Mouse (Mus musculus) embryonic fibroblast, embryonic 13.5 days (primary cell): ENCODE results near the gene Adamts4.

Experiments used
- CTCF ChIP-seq: IDR thresholded peaks from 2 replicates; pipeline ENCODE4 v1.5.1; 2011; ENCODE audit warnings: mild to moderate bottlenecking, control low read depth, low read length, moderate library complexity, borderline replicate concordance; ENCODE audit not compliant: insufficient read depth
- POLR2A ChIP-seq: IDR thresholded peaks from 2 replicates; pipeline ENCODE4 v1.6.1; 2011; ENCODE audit warnings: low read depth, mild to moderate bottlenecking, control low read depth, low read length, moderate library complexity

DNA sequence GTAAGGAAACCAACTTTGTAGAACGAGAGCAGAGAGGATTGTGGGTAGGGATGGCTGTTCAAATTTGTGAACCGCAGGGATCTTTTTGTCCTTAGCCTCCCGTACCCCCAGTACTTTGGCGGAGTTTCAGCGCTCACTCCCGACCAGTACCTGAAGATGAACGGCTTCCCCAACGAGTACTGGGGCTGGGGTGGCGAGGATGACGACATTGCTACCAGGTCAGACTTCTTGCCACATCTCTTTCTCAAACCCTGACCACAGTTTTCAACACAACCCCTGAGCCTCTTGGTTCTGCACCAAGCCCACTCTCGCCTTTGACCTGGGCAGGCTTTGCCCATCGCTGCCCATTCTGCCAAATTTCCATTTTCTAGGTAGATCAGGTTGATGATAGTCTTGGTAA, 23.9 kb downstream of the Adamts4 start:
- TF ChIP-seq CTCF (no peak), POLR2A (no peak)
